Mouse (Mus musculus): Measurements from ENCODE around the gene Mcm5.

Mcm5 gene

DNA sequence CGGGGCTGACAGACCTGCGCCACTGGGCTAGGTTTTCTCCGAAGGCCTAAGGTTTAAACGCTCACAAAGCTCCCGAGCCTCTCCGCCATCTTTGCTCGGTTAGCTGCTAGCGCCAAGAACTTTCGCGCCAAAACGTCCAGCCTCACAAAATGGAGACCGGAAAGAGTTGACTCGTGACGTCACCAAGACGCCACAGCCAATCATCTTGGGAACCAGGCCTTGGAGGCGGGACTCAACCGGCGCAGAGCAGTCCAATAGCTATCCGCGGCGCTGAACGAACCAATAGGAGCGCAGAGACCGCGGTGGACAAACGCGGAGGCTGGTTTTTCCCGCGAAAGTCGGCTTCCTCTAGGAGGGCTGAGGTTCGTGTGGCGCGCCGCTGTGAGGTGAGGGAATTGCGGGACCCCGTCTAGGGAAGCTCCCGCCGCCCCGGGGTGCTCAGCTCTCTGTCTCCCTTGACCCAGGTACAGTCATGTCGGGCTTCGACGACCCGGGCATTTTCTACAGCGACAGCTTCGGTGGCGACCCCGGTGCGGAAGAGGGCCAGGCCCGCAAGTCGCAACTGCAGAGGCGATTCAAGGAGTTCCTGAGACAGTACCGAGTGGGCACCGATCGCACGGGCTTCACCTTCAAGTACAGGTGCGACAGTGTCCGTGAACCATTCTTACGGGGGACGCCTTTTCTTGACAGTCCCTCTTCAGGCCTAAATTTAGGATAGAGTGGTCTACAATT lies at the start of gene Mcm5:
Gene Mcm5, plus strand, starts transcription at position 334 of the 732 bp plus-strand sequence.
- DNase-seq (ENCODE audit: low spot score), result peak; percentile 99

DNA sequence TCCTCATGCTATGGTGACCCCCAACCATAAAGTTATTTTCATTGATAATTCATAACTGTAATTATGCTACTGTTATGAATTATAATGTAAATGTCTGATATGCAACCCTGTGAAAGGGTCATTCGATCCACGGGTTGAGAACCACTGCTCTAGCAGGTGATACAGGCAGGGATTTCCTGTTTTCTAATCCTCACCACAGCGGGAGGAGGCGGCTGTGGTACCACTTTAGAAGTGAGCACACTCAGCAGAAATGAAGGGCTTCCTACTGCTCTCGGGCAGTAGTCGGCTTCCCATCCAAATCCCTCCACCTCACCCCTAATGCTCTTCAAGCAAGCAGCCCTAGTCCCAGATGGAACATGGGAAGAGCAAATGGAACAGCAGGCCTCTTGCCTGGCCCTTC lies 49.3 kb upstream of the Mcm5 start:
- no peak for DNase-seq (ENCODE audit: low spot score)

DNA sequence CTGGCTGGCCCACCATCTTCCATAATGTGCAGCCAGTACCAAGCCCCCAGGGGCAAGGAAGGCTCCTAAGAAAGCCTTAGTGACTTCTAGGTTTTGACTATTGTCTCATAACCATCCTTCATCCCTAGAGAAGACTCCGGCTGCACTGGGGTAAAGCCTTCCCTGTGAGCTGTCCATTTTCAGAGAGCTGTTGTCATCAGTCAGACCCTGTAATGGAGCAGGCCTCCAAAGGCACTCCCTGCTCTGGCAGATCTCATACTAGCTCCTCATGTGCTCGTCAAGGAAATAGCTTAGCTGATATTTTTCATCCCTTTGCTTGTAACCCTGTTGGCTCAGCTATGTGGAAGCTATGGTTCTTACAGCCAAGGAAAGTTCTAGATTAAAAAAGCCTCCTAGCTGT lies 48.6 kb upstream of the Mcm5 start:
- DNase-seq (ENCODE audit: low spot score), result no peak

DNA sequence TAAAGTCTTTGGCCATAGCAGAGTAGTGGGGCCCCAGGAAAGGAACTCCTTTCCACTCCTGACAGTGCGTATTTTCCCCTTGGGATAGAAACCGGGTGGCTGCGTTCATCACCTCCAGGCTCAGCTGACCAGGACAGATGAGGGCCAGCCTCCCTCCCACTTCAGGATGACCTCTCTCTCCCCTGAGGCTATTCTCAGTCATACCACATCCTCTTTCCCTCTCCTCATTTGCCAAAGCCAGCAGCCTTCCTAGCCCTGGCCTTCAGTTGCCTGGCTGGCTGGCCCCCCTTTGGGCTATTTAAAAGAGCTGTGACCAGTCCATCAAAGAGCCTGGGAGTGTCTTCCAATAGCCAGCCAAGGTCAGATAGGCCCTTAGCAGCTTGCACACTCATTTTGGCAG lies 46.1 kb upstream of the Mcm5 start:
- DNase-seq (ENCODE audit: low spot score), result no peak

DNA sequence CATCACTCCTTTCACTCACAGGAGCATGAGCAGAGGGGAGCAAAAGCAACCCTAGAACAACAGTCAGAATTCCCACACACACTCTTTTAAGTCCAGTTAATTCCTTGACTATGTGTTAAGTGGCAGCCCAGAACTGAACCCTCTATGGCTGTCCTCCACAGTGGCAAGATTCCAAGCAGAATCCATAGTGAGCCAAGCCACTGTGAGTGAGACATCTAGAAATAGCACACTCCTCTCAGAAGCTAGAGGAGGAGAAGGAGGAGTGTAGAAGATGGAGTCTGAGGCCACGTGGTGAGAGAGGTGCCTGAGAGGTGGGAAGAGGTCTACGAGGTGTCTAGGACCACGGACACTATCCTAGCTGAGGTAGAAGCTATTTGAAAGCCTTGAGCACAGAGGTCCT lies 44.6 kb upstream of the Mcm5 start:
- no peak for DNase-seq (ENCODE audit: low spot score)

DNA sequence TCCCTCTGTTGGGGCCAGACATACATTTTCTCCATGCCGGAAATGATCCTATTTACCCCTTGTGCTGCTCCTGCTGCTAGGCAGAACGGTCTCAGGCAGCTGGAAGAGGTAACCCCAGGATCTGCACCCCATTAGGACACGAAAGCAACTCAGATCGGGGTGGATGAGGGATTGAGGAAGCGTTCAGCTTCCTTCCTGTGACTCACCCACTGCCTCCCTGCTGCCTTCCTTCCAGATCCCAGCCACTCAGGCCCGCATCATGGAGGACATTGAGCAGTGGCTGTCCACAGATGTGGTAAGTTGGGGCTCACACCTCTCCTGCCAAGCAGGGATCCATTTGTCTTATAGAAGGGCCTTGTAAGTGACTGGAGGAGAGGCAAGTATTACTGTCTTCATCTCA lies 42.1 kb upstream of the Mcm5 start:
- DNase-seq (ENCODE audit: low spot score), result no peak

DNA sequence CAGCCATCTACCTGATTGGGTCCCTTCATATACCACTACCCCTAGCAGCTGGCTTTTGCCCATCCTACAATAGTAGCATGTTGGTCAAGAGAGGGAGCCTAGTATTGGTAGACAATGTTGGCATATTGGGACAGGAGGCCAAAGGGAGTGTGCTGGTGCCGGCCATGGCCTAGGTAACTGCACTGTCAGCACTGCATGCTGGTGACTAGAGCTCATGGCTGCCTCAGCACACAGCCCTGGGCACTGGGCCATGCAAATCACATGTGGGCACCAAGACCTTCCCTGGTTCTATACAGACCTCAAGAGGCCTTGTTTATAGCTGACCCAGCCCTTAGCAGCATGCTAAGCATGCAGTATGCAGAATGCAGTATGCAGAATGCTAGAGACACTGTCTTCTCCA lies 39.1 kb upstream of the Mcm5 start:
- DNase-seq (ENCODE audit: low spot score), result no peak

DNA sequence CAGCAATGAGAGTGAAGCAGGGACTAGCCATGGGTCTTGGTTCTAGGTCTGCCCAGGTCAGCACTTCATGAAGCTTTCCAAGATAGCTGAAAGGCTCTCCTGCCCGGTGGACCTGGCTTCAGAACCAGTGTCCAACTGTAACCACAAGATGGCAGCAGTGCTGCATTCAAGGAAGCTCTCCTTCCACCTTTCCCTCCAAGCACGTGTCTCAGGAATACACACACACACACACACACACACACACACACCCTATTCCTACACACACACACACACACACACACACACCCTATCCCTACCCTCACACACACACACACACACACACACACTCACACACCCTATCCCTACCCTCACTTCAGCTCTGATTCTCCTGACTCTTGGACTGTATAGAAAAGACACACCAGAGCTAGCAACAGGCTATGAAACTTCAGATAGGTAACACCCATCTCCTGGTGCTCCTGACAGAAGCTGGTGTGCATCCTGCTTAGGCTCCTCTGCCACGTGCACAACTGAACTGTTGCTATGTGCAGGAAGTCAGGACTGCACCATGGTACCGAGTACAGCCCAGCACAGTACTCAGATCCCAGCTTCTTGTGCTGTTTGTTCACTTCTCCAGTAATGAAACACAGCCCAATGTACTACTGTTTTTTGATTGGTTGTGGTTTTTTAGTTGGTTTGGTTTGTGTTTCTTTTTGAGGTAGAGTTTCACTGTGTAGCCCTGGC lies 37.6 kb upstream of the Mcm5 start:
- peak; percentile 77 for DNase-seq (ENCODE audit: low spot score)

DNA sequence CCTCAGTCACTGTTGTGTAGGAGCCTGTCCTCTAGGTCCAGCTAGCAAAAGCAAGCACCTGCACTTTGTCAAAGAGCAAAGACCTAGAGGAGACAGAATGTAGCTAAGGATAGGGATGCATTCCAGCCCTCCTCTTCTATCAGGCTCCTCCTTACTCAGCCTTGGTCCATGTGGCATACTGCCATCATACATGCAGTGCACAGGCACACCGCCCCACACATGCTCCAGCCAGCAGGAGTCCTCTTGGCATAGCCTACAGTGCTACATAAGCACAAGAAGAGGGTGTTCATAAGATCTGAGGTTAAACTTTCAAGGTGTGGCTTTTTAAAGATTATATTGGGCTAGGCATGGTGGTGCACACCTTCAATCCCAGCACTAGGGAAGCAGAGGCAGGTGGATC lies 34.5 kb upstream of the Mcm5 start:
- DNase-seq (ENCODE audit: low spot score), result no peak

DNA sequence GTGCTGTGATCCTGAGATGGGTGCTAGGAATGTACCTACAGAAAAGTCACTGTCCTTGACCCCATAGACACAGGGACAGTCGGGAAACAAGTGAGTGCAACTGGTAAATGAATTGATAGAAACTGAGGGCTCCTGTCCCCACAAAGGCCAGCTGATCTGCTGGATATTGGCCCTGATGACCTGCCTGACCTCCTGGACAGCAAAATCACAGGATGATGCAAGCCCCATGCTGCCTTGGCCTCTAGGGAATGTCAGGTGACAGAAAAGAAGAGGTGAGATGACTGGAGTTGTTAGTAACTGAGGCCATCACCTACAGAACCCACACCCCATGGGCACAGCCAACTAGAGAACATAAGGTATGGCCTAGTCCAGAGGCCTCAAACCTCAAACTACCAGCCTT lies 31.2 kb upstream of the Mcm5 start:
- DNase-seq (ENCODE audit: low spot score), result peak; percentile 24

DNA sequence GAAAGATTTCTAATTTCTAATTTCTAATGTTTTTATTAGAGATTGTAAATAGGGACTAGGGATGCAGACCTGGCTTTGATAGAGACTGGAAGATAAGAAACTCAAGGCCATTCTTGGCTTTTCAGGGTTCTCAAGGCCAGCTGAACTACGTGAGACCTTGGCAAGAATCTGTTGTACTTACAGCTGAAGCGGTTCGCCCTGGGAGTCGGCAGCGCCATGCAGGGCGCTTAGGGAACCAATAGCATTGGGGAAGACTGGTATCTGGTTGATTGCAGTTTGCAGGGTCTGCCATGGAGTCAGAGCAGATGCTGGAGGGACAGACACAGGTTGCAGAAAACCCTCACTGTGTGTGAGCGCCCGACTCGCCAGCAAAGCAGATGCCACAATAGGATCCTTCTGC lies 30.5 kb upstream of the Mcm5 start:
- no peak for DNase-seq (ENCODE audit: low spot score)

DNA sequence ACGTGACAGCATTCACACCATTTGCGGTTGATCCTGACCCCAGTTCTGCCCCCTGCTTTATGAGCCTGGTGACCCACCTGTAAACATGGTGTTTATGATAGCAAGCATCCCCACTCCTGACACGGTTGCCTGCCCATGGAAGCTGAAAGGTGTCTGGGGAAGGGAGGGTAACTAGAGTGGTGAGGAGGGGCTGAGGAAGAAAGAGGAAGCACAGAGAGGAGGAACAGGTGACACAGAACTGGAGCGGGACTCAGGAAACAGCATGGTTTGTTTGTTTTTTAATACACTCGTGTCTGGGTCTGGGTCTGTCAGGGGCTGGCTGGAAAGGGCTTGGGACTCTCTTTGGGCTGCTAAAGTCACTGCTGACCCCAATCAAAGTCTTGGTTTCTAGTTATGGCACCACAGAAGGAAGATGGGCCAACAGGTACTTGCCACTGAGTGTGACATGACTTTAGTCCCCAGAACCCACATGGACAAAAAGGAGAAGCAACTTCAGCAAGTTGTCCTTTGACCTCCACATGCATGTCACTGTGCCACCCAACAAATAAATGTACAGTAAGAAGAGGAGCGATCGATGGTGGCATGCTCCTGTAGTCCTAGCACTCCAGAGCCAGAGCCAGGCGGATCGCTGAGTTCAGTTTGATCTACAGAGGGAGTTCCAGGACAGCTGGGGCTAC lies 27.9 kb upstream of the Mcm5 start:
- no peak for DNase-seq (ENCODE audit: low spot score)

DNA sequence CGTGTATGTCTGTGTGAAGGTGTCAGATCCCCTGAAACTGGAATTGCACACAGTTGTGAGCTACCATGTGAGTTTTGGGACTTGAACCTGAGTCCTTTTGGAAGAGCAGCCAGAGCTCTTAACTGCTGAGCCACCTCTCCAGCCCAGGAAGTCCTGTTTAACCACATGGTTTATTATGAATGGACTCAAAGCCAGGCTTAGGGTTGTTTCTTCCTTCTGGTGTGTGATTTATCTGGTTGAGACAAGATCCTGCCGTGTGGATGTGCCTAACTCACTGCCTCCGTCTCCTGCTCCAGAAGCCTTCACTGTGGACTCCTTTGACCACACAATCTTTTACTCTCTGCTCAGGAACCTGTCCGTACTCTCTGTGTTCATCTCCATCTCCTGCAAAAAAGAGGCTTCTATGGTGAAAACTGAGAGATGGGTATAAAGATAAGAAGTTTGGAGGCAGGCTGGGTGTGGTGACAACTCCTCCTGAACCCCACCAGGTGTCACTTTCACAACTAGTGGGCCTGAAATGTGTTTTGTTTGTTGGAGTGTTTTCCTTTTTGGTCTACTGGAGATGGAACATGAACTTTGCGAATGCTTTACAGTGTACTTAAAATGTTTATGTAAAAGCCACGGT lies 27.1 kb upstream of the Mcm5 start:
- no peak for DNase-seq (ENCODE audit: low spot score)

DNA sequence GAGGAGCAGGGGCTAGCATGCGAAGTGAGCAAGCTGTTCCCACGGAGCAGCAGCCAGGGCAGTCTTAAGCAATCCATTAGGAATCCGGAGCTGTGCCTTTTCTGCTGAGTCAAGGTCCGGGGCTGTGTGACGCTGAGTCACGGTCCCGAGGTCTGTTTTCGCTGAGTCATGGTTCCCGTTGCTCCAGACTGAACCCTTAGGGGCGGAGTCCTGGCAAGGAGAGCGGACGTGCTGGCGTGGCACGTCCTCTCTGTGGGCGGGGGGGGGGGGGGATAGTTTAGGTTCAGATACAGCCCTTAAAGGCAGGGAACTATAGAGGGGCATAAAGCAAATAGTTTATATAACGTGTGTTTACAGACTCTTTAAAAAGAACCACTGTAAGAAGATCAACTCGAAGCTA lies 25.5 kb upstream of the Mcm5 start:
- peak; percentile 96 for DNase-seq (ENCODE audit: low spot score)

DNA sequence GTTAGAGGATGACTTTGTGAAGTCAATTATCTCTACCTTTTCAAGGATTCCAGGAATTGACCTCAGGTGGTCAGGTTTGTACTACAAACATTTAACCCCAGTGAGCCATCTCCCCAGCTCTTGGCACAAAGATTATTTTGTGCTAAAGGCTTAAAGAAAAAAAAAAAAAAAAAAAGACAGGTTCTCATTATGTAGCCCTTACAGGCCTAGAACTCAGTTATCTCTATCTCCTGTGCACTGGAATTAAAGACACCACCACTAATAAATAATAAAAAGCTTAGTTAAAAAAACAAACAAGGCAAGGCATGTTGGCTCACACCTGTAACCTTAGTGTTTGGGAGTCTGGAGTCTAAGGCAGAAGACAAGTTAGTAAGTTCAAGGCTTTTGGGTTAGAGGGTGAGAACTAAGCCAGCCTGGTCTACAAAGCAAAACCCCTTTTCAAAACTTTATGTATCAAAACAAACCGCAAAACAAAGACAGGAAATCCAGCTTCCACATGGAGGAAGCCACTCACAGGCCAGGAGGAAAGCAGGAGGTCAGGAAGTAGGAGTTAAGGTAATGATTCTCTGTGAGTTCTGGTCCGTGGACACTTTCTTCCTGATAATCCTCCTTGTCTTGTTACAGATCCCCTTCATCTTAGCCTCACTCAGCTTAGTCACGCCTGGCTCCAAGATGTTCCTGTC lies 24.8 kb upstream of the Mcm5 start:
- peak; percentile 27 for DNase-seq (ENCODE audit: low spot score)

DNA sequence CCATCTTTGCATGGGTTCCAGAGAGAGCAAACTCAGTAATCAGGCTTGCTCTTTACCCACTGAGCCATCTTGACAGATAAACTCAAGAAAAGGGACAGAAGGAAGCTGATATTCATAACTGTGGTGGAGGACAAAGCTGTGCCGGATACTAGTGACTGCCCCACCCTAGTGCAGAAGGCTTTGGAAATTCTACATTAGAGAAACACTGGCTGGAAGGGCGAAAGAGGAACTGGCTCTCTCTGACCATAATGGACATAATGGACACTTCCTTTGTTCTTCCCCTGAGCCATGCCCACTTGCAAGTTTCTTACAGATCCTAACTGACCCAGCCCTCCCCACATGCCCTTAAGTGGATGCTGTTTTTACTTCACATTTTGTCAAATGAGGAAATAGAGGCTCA lies 23.4 kb upstream of the Mcm5 start:
- no peak for DNase-seq (ENCODE audit: low spot score)

DNA sequence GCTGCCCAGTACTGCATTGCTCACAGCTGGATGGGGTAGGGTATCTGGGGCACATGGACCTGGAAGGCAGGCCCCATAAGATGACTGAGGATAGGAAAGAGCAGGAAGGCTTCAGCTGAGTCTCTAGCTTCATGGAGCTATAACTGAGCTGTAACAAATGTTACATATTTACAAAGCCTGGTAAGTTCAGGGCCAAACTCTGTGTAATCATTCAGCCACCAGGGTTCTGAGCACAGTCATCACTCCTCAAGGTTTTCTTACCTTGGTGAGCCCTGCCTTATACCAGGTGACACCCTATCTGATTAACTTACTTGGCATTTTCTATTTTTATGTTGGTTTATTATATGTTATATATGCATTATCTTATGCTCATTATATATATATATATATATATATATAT lies 22.2 kb upstream of the Mcm5 start:
- DNase-seq (ENCODE audit: low spot score), result no peak

DNA sequence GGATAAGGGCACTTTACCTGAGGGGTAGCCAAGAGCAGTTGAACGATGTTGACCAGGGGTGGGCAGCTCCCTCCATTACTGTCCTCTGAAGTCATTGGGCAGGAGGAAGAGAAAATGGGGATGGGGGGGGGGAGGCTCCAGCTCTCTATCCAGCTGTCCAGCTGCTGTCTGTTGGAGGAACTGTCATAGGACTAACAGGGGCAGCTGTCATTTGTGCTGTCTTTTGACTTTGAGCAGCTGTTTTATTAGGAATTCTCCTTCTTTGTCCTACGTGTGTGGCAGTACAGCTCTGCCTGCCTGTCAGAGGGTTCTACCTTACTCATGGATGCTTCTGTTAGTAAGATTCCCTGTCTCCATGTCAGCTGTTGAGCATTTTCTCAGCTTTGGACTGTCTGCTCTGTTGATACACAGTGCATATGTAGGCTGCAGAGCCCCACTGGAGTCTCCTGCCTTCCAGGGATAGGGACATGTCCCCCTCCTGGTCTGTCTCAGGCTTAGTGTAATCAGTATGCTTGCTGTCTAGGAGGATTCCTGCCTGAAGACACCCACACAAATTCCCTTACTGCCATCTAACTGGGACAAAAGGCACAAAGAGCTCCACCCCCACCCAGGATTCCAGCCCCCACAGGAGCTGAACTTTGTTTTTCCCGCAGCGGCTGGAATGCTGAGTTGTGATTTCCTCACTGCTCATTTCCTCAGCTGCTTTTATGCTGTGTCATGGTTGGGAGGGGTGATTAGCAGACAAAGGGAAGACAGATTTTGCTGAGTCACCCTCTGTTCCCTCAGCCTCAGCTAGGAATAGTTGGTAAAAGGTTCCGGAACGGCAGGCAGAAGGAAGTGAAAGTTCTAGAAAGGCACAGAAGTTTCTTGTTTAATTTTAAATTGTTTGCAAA lies 20.1 kb upstream of the Mcm5 start:
- DNase-seq (ENCODE audit: low spot score), result peak; percentile 91

DNA sequence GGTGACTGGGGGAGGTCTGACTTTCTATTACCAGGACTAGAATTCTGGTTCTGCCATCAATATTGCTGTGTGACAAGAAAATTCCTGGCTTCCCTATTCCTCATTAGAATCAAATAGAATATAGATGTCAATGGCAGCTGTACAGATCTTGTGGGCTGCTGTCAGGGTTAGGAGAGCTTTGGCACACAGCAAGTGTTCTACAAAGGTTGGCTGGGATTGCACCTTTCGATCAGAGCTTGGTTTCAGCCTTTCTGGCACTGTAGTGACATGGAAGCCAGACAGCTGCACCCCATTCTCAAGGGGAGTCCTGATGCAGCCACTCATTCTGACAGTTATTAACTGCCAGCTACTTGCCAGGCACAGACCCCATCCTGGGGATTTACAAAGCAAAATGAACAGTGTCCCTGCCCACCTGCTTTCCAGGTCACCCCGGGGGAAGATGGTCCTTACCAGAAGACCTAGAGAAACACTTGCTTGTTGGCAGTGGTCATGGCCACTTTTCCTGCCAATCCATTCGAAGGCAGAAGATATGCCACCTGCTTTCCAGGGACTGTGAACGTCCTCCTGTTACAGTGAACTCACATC lies 18.5 kb upstream of the Mcm5 start:
- DNase-seq (ENCODE audit: low spot score), result no peak

DNA sequence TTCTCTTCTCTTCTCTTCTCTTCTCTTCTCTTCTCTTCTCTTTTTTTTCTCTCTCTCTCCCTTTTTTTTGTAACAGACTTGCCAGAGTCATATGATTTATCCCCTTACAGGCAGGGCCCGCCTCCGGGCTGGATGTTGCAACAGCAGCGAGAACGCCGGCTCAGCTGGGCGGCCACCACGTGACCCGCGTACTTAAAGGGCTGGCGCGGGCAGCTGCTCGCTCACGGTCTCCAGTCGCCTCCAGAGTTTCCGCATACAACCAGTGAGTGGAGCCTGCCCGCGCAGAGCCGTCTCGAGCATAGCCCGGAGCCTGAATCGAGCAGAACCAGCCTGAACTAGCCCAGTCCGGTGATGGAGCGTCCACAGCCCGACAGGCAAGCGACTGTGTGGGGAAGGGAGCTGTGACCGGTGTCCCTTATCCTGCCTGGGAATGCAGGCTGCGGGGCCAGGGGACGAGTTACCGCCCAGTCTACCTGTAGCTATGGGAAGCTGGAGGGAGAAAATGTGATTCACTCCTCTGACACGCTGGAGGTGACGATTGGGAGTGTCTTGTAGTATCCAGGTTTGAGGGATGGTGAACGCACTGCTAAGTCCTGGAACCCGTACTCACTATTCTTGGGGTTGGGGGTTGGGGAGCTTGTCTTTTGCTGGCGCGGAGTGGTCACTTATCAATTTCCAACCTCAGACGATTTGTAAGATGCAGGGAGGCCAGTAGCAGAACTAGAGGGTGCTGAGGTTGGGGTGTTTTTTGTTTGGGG lies 15.8 kb upstream of the Mcm5 start, which contains the start of gene Hmox1:
Gene Hmox1, plus strand, starts transcription at position 223 of the 758 bp plus-strand sequence.
- peak; percentile 92 for DNase-seq (ENCODE audit: low spot score)
